ENCODE assay signal across 8 mouse cellular contexts in genomic region chr5:129940736-129941494, GRCm38 (mm10). TPM values are rescaled to one million over a fixed set of nuclear protein-coding genes. Genes with fewer than 3 reads are reported as not detected.
A peak's percentile ranks its signal among the peaks of the same experiment; 100 is the strongest.
DNase-seq lines count a peak whose midpoint lies in the region; ATAC-seq and TF ChIP-seq lines count a peak whose summit lies in the region.

No protein-coding gene starts in this region.

- peak overlapping the region; percentile 80 for H3K4me3 ChIP-seq in gastrocnemius, adult 2 months
- peak overlapping the region; percentile 74 for H3K4me3 ChIP-seq in E14TG2a.4 (replicated peaks; ENCODE audit: low read length)
- H3K4me3 ChIP-seq in forebrain, embryonic 16.5 days (replicated peaks; ENCODE audit: low read length), result peak overlapping the region; percentile 56

- WGBS in forebrain, embryonic 16.5 days, result 9% methylated on average over 9 of the region's 9 CpGs

- no peaks in the 10 kb centered on the region for H3K27me3 ChIP-seq in E14TG2a.4 (ENCODE audit: insufficient read depth, low read length)
- H3K27me3 ChIP-seq in forebrain, embryonic 16.5 days (replicated peaks; ENCODE audit: control insufficient read depth, insufficient read depth, low read length), result no peaks in the 10 kb centered on the region

- DNase-seq in gastrocnemius, adult 2 months, result no peak
- no peak for DNase-seq in gastrocnemius, postnatal 25 days
- no peak for DNase-seq in gastrocnemius, postnatal 14 days
- DNase-seq in left cerebral cortex, postnatal 10 days (ENCODE audit: extremely low spot score in 1 of 2, low spot score in 2 of 2), result no peak
- DNase-seq in ovary, postnatal 10 days (ENCODE audit: low spot score), result no peak

- no peak for ATAC-seq in forebrain, embryonic 16.5 days
- ATAC-seq in megakaryocyte, adult 5-6 weeks (ENCODE audit: poor library complexity, severe bottlenecking), result peak; percentile 38

- H3K4me1 ChIP-seq in E14TG2a.4 (replicated peaks; ENCODE audit: low read depth, low read length), result peaks cover 42% of the 10 kb centered on the region
- H3K4me1 ChIP-seq in forebrain, embryonic 16.5 days (replicated peaks; ENCODE audit: control insufficient read depth, insufficient read depth, low read length), result peaks cover 7% of the 10 kb centered on the region

- H3K9me3 ChIP-seq in E14TG2a.4 (ENCODE audit: low read length), result no peaks in the 10 kb centered on the region
- H3K9me3 ChIP-seq in forebrain, embryonic 16.5 days (ENCODE audit: control insufficient read depth, low read length), result no peaks in the 10 kb centered on the region

- H3K9ac ChIP-seq in forebrain, embryonic 16.5 days (replicated peaks; ENCODE audit: low read depth, low read length), result peak overlapping the region; percentile 51

- intact Hi-C loops in gastrocnemius, adult 2 months (cut with DNase I), result no loop called here
- intact Hi-C loops in gastrocnemius, postnatal 14 days (cut with DNase I; ENCODE audit: low total_unique reads), result no loop called here
- intact Hi-C loops in left cerebral cortex, postnatal 10 days (cut with DNase I), result no loop called here

- peaks cover 19% of the 10 kb centered on the region for H3K36me3 ChIP-seq in E14TG2a.4 (ENCODE audit: insufficient read depth, low read length)
- no peaks in the 10 kb centered on the region for H3K36me3 ChIP-seq in forebrain, embryonic 16.5 days (ENCODE audit: control insufficient read depth, insufficient read depth)

- peak overlapping the region; percentile 58 for H3K4me2 ChIP-seq in forebrain, embryonic 16.5 days (ENCODE audit: low read length)

- TF ChIP-seq CTCF in gastrocnemius, adult 2 months (IDR thresholded peaks at IDR 0.05), result no peak
- TF ChIP-seq CTCF in E14TG2a.4 (conservative IDR thresholded peaks at IDR 0.05; ENCODE audit: low read length), result no peak

- peak overlapping the region; percentile 86 for H3K27ac ChIP-seq in gastrocnemius, adult 2 months
- peak overlapping the region; percentile 69 for H3K27ac ChIP-seq in forebrain, embryonic 16.5 days (ENCODE audit: low read length)

RNA-seq across cellular contexts. Expression of gene Vkorc1l1, which starts 0.9 kb away (rescaled TPM):
- 10 to 100 TPM; 21.4 to 22.9 TPM for total RNA-seq in gastrocnemius, adult 2 months (2021)
- 10 to 100 TPM; 18.3 to 19.4 TPM for total RNA-seq in gastrocnemius, postnatal 25 days (2021)
- 28.7 and 34.2 TPM in 2 replicates for polyA plus RNA-seq in forebrain, embryonic 16.5 days (2015; fragmentation: Nextera tagmentation; extraction: Ambion mirVana)
- total RNA-seq in megakaryocyte, adult 5-6 weeks (2015), result 34.7 and 39.4 TPM in 2 replicates
- total RNA-seq in megakaryocyte, adult 5-6 weeks (2017), result 17.9 and 18.6 TPM in 2 replicates
- 10 to 100 TPM; 16.2 to 17.4 TPM for total RNA-seq in gastrocnemius, postnatal 14 days (2021)
- total RNA-seq in left cerebral cortex, postnatal 10 days (2021), result 10 to 100 TPM; 49.8 to 58.2 TPM

RNA-seq across cellular contexts. Expression of gene Nupr1l, which starts 32.6 kb away (rescaled TPM):
- not detected for total RNA-seq in gastrocnemius, adult 2 months (2021)
- 1 to 10 TPM in 1 of 2 experiments, not detected in 1; 1.2 TPM for total RNA-seq in gastrocnemius, postnatal 25 days (2021)
- 4.1 and 5.1 TPM in 2 replicates for polyA plus RNA-seq in forebrain, embryonic 16.5 days (2015; fragmentation: Nextera tagmentation; extraction: Ambion mirVana)
- total RNA-seq in megakaryocyte, adult 5-6 weeks (2015), result 0.71 and 2.9 TPM in 2 replicates
- total RNA-seq in megakaryocyte, adult 5-6 weeks (2017), result 0.66 and 2.1 TPM in 2 replicates
- total RNA-seq in gastrocnemius, postnatal 14 days (2021), result under 1 TPM; 0.11 to 0.39 TPM
- 1 to 10 TPM; 1.6 to 2.3 TPM for total RNA-seq in left cerebral cortex, postnatal 10 days (2021)

RNA-seq across cellular contexts. Expression of gene Phkg1, which starts 42.6 kb away (rescaled TPM):
- total RNA-seq in gastrocnemius, adult 2 months (2021), result 100 to 1,000 TPM; 314 to 437 TPM
- total RNA-seq in gastrocnemius, postnatal 25 days (2021), result 100 to 1,000 TPM; 297 to 365 TPM
- 0.43 and 0.62 TPM in 2 replicates for polyA plus RNA-seq in forebrain, embryonic 16.5 days (2015; fragmentation: Nextera tagmentation; extraction: Ambion mirVana)
- total RNA-seq in megakaryocyte, adult 5-6 weeks (2015), result not detected in 2 replicates
- total RNA-seq in megakaryocyte, adult 5-6 weeks (2017), result 0.41 TPM in 1 of 2 replicates, not detected in the other
- total RNA-seq in gastrocnemius, postnatal 14 days (2021), result 100 to 1,000 TPM; 245 to 293 TPM
- 1 to 10 TPM; 7.8 to 8.7 TPM for total RNA-seq in left cerebral cortex, postnatal 10 days (2021)

RNA-seq across cellular contexts. Expression of gene Zbed5, which starts 45.4 kb away (rescaled TPM):
- total RNA-seq in gastrocnemius, adult 2 months (2021), result under 1 TPM; 0.20 to 0.45 TPM
- total RNA-seq in gastrocnemius, postnatal 25 days (2021), result 1 to 10 TPM in 1 of 2 experiments, under 1 TPM in 1; 0.19 to 1.1 TPM
- 19.9 and 21.4 TPM in 2 replicates for polyA plus RNA-seq in forebrain, embryonic 16.5 days (2015; fragmentation: Nextera tagmentation; extraction: Ambion mirVana)
- total RNA-seq in megakaryocyte, adult 5-6 weeks (2015), result 0.07 TPM in 1 of 2 replicates, not detected in the other
- total RNA-seq in megakaryocyte, adult 5-6 weeks (2017), result not detected in 2 replicates
- total RNA-seq in gastrocnemius, postnatal 14 days (2021), result under 1 TPM; 0.53 to 0.84 TPM
- 1 to 10 TPM; 3.8 to 5.8 TPM for total RNA-seq in left cerebral cortex, postnatal 10 days (2021)

RNA-seq across cellular contexts. Expression of gene Chchd2, which starts 53.6 kb away (rescaled TPM):
- total RNA-seq in gastrocnemius, adult 2 months (2021), result 100 to 1,000 TPM; 604 to 698 TPM
- total RNA-seq in gastrocnemius, postnatal 25 days (2021), result 100 to 1,000 TPM; 560 to 586 TPM
- polyA plus RNA-seq in forebrain, embryonic 16.5 days (2015; fragmentation: Nextera tagmentation; extraction: Ambion mirVana), result 801 and 835 TPM in 2 replicates
- 261 and 270 TPM in 2 replicates for total RNA-seq in megakaryocyte, adult 5-6 weeks (2015)
- total RNA-seq in megakaryocyte, adult 5-6 weeks (2017), result 123 and 132 TPM in 2 replicates
- total RNA-seq in gastrocnemius, postnatal 14 days (2021), result 100 to 1,000 TPM; 477 to 529 TPM
- total RNA-seq in left cerebral cortex, postnatal 10 days (2021), result 100 to 1,000 TPM; 426 to 432 TPM

Comparison
In these comparisons a context has a peak if more than half of its experiments do, and no peak if none do; other contexts are left out.
1. RNA of gene Phkg1, which starts 42.6 kb away (total RNA-seq): 314 to 437 TPM in gastrocnemius, adult 2 months, 297 to 365 TPM in gastrocnemius, postnatal 25 days and 245 to 293 TPM in gastrocnemius, postnatal 14 days; 7.8 to 8.7 TPM in left cerebral cortex, postnatal 10 days and 0.41 TPM in megakaryocyte, adult 5-6 weeks; every median in the first group is over 10 times any median in the second.
2. Peak in every context shown above with its lines, with median percentiles within 50 percentile points of each other: H3K4me3 ChIP-seq.